Comparison of ENCODE assay signal across 20 mouse cellular contexts in the genomic region with DNA sequence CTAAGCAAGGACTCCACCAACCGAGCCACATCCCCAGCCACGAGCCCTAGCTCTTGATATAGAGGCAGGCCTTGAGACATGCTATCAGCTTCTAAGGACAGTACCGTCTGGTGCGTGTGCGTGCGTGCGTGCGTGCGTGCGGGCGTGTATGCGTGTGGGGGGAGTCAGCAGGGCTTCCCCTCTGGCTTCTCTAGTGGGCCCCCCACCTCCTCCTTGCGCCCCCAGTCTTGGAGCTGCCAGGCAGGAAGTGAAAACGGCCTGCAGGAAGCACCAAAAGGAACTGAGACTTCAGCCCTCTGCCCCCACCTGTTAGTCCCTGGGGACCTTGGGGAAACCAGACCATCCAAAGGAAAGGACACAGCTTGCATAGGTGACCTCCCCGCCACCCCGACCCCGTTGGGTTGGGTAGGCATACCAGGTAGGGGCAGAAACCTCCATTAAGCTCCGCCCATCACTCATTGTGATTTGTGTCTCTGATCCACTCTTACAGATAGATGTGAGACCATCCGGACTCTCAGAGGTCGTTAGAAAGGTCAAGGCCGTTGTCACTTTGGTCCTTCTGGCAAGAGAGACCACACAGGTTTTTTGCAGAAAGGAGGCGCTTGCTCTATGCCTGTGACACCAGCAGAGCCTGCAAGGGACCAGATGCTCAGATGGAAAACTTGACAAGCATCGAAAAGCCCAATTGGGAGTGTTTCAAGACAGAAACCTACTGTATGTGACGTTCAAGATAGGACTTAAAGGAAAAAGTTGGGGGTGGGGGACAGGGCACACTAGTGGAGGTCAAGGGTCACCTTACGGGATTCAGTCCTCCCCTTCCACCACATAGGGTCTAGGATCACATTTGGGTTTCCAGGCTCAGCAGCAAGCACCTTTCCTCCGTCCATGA. TPM values are rescaled to one million over a fixed set of nuclear protein-coding genes. Genes with fewer than 3 reads are reported as not detected.
DNase-seq lines count a peak whose midpoint lies in the region; ATAC-seq and TF ChIP-seq lines count a peak whose summit lies in the region.
"Had no signal": no experiment of that assay in that cellular context is flagged by ENCODE, and none has a peak within 500 bp of the region (broad histone marks: within the 10 kb centered on the region; RNA-seq: fewer than 3 reads in every experiment).

No protein-coding gene starts in this region.

- ATAC-seq in lung, postnatal 0 days = no peak
- peak; percentile 68 for ATAC-seq in megakaryocyte progenitor cell, adult 5-6 weeks (replicated peaks; ENCODE audit: poor library complexity)
- no peak for ATAC-seq in forebrain, embryonic 15.5 days (replicated peaks)
- no peak for ATAC-seq in midbrain, embryonic 14.5 days (ENCODE audit: low FRiP score, low TSS enrichment)
- ATAC-seq: CD4-positive, CD25-positive, alpha-beta regulatory T cell, adult 4 months; forebrain, embryonic 13.5 days; hindbrain, embryonic 16.5 days; Patski had no signal

- H3K4me3 ChIP-seq in lung, postnatal 0 days (ENCODE audit: low read depth, low read length) = no peak overlapping the region
- H3K4me3 ChIP-seq in forebrain, embryonic 15.5 days = no peak overlapping the region
- H3K4me3 ChIP-seq in midbrain, embryonic 14.5 days (replicated peaks; ENCODE audit: low read depth, low read length) = no peak overlapping the region
- H3K4me3 ChIP-seq: forebrain, embryonic 13.5 days; liver, embryonic 13.5 days; neural tube, embryonic 13.5 days had no signal

- no peaks in the 10 kb centered on the region for H3K4me1 ChIP-seq in lung, postnatal 0 days (ENCODE audit: insufficient read depth, low read depth, low read length)
- H3K4me1 ChIP-seq in forebrain, embryonic 15.5 days = peaks cover 25% of the 10 kb centered on the region
- H3K4me1 ChIP-seq in midbrain, embryonic 14.5 days (ENCODE audit: control insufficient read depth, insufficient read depth, low read length) = peaks cover 19% of the 10 kb centered on the region; the same call in 1 of the 2 replicates

- no peaks in the 10 kb centered on the region for H3K36me3 ChIP-seq in lung, postnatal 0 days (ENCODE audit: insufficient read depth, low read length)
- H3K36me3 ChIP-seq in forebrain, embryonic 15.5 days = no peaks in the 10 kb centered on the region
- H3K36me3 ChIP-seq in midbrain, embryonic 14.5 days (ENCODE audit: control insufficient read depth, insufficient read depth, low read length) = no peaks in the 10 kb centered on the region
- H3K36me3 ChIP-seq: liver, embryonic 13.5 days; neural tube, embryonic 13.5 days had no signal

- H3K9ac ChIP-seq in lung, postnatal 0 days (replicated peaks; ENCODE audit: low read depth) = no peak overlapping the region
- H3K9ac ChIP-seq in forebrain, embryonic 15.5 days (replicated peaks) = no peak overlapping the region
- H3K9ac ChIP-seq in midbrain, embryonic 14.5 days (replicated peaks; ENCODE audit: low read length) = no peak overlapping the region
- H3K9ac ChIP-seq: forebrain, embryonic 13.5 days; liver, embryonic 13.5 days; neural tube, embryonic 13.5 days had no signal

- no peak overlapping the region for H3K4me2 ChIP-seq in lung, postnatal 0 days (replicated peaks; ENCODE audit: low read depth, low read length)
- no peak overlapping the region for H3K4me2 ChIP-seq in forebrain, embryonic 15.5 days (replicated peaks)
- H3K4me2 ChIP-seq in midbrain, embryonic 14.5 days (ENCODE audit: low read length) = no peak overlapping the region
- H3K4me2 ChIP-seq: forebrain, embryonic 13.5 days; liver, embryonic 13.5 days; neural tube, embryonic 13.5 days had no signal

- no peak for TF ChIP-seq CTCF in lung, postnatal 0 days (IDR thresholded peaks at IDR 0.05)

- no peak overlapping the region for H3K27ac ChIP-seq in lung, postnatal 0 days (ENCODE audit: low read length)
- H3K27ac ChIP-seq in forebrain, embryonic 15.5 days (replicated peaks) = no peak overlapping the region
- H3K27ac ChIP-seq in midbrain, embryonic 14.5 days (replicated peaks; ENCODE audit: low read depth, low read length) = no peak overlapping the region
- H3K27ac ChIP-seq: forebrain, embryonic 13.5 days; liver, embryonic 13.5 days; neural tube, embryonic 13.5 days had no signal

- peaks cover 21% of the 10 kb centered on the region; the same call in 1 of the 2 replicates for H3K27me3 ChIP-seq in lung, postnatal 0 days (replicated peaks; ENCODE audit: insufficient read depth, low read length)
- H3K27me3 ChIP-seq in forebrain, embryonic 15.5 days = peaks cover 16% of the 10 kb centered on the region
- peaks cover 18% of the 10 kb centered on the region for H3K27me3 ChIP-seq in midbrain, embryonic 14.5 days (ENCODE audit: control insufficient read depth, insufficient read depth, low read length)

- 64% methylated on average over 26 of the region's 26 CpGs for WGBS in lung, postnatal 0 days
- 79% methylated on average over 26 of the region's 26 CpGs for WGBS in forebrain, embryonic 15.5 days
- WGBS in midbrain, embryonic 14.5 days = 81% methylated on average over 26 of the region's 26 CpGs

- H3K9me3 ChIP-seq in lung, postnatal 0 days (ENCODE audit: low read length) = no peaks in the 10 kb centered on the region
- no peaks in the 10 kb centered on the region for H3K9me3 ChIP-seq in forebrain, embryonic 15.5 days
- H3K9me3 ChIP-seq in midbrain, embryonic 14.5 days (ENCODE audit: control insufficient read depth, low read length) = no peaks in the 10 kb centered on the region
- H3K9me3 ChIP-seq: forebrain, embryonic 13.5 days; liver, embryonic 13.5 days; neural tube, embryonic 13.5 days had no signal

- TF ChIP-seq EP300 in lung, postnatal 0 days (IDR thresholded peaks at IDR 0.05) = no peak

- peak; percentile 26 for DNase-seq in lung, postnatal 25 days (ENCODE audit: low spot score)
- DNase-seq in lung, postnatal 0 days (ENCODE audit: low spot score) = no peak
- peak; percentile 66 for DNase-seq in R1 (ENCODE audit: low read depth, low spot score)
- peak; percentile 71 to 80 for DNase-seq in spleen, postnatal 4 days (ENCODE audit: low spot score in 2 of 2)
- DNase-seq in embryo, embryonic 10 days (ENCODE audit: low spot score) = no peak
- no peak for DNase-seq in midbrain, embryonic 14.5 days
- DNase-seq: adrenal gland, adult 2 months; cerebellum, adult 2 months; kidney, adult 11 months; kidney, postnatal 14 days; liver, embryonic 13.5 days had no signal

RNA-seq across cellular contexts. Expression of a gene that starts 5.1 kb away (rescaled TPM):
- polyA plus RNA-seq in lung, postnatal 0 days (2015; fragmentation: Nextera tagmentation; extraction: Ambion mirVana) = 0.07 and 0.49 TPM in 2 replicates
- 2.1 and 2.4 TPM in 2 replicates for total RNA-seq in megakaryocyte progenitor cell, adult 5-6 weeks (2015)
- 0.34 and 0.92 TPM in 2 replicates for total RNA-seq in megakaryocyte progenitor cell, adult 5-6 weeks (2017)
- 0.11 and 0.37 TPM in 2 replicates for polyA plus RNA-seq in forebrain, embryonic 15.5 days (2015; fragmentation: Nextera tagmentation; extraction: Ambion mirVana)
- polyA plus RNA-seq in midbrain, embryonic 14.5 days (2014; fragmentation: Nextera tagmentation; extraction: Ambion mirVana) = 0.19 TPM in 1 of 2 replicates, not detected in the other
- total RNA-seq: adrenal gland, adult 2 months had no signal

RNA-seq across cellular contexts. Expression of a gene that starts 6.4 kb away (rescaled TPM):
- polyA plus RNA-seq in lung, postnatal 0 days (2015; fragmentation: Nextera tagmentation; extraction: Ambion mirVana) = 0.29 and 0.55 TPM in 2 replicates
- total RNA-seq in megakaryocyte progenitor cell, adult 5-6 weeks (2015) = 0.10 and 0.12 TPM in 2 replicates
- total RNA-seq in megakaryocyte progenitor cell, adult 5-6 weeks (2017) = 0.27 and 3.2 TPM in 2 replicates
- 0.27 and 0.69 TPM in 2 replicates for polyA plus RNA-seq in forebrain, embryonic 15.5 days (2015; fragmentation: Nextera tagmentation; extraction: Ambion mirVana)
- 0.70 and 1.5 TPM in 2 replicates for polyA plus RNA-seq in midbrain, embryonic 14.5 days (2014; fragmentation: Nextera tagmentation; extraction: Ambion mirVana)
- polyA plus RNA-seq: CD4-positive, CD25-positive, alpha-beta regulatory T cell, adult 4 months had no signal

RNA-seq across cellular contexts. Expression of a gene that starts 25.5 kb away (rescaled TPM):
- polyA plus RNA-seq in lung, postnatal 0 days (2015; fragmentation: Nextera tagmentation; extraction: Ambion mirVana) = 3.9 and 4.3 TPM in 2 replicates
- 32.9 and 42.6 TPM in 2 replicates for total RNA-seq in megakaryocyte progenitor cell, adult 5-6 weeks (2015)
- 16.5 and 24.9 TPM in 2 replicates for total RNA-seq in megakaryocyte progenitor cell, adult 5-6 weeks (2017)
- polyA plus RNA-seq in forebrain, embryonic 15.5 days (2015; fragmentation: Nextera tagmentation; extraction: Ambion mirVana) = 38.9 and 45.6 TPM in 2 replicates
- polyA plus RNA-seq in midbrain, embryonic 14.5 days (2014; fragmentation: Nextera tagmentation; extraction: Ambion mirVana) = 13.9 and 23.2 TPM in 2 replicates

RNA-seq across cellular contexts. Expression of a gene that starts 33.2 kb away (rescaled TPM):
- not detected in 2 replicates for polyA plus RNA-seq in lung, postnatal 0 days (2015; fragmentation: Nextera tagmentation; extraction: Ambion mirVana)
- not detected in 2 replicates for total RNA-seq in megakaryocyte progenitor cell, adult 5-6 weeks (2015)
- total RNA-seq in megakaryocyte progenitor cell, adult 5-6 weeks (2017) = not detected in 2 replicates
- polyA plus RNA-seq in forebrain, embryonic 15.5 days (2015; fragmentation: Nextera tagmentation; extraction: Ambion mirVana) = 13.5 and 14.7 TPM in 2 replicates
- 12.2 and 47.6 TPM in 2 replicates for polyA plus RNA-seq in midbrain, embryonic 14.5 days (2014; fragmentation: Nextera tagmentation; extraction: Ambion mirVana)
- total RNA-seq: heart, adult 8-10 months; heart, postnatal 10 days had no signal
- polyA plus RNA-seq: CD4-positive, CD25-positive, alpha-beta regulatory T cell, adult 4 months; liver, embryonic 13.5 days; Patski had no signal

RNA-seq across cellular contexts. Expression of a gene that starts 55.7 kb away (rescaled TPM):
- 0.11 and 0.26 TPM in 2 replicates for polyA plus RNA-seq in lung, postnatal 0 days (2015; fragmentation: Nextera tagmentation; extraction: Ambion mirVana)
- 0.07 TPM in 1 of 2 replicates, not detected in the other for total RNA-seq in megakaryocyte progenitor cell, adult 5-6 weeks (2015)
- total RNA-seq in megakaryocyte progenitor cell, adult 5-6 weeks (2017) = 0.08 TPM in 1 of 2 replicates, not detected in the other
- 450 and 460 TPM in 2 replicates for polyA plus RNA-seq in forebrain, embryonic 15.5 days (2015; fragmentation: Nextera tagmentation; extraction: Ambion mirVana)
- polyA plus RNA-seq in midbrain, embryonic 14.5 days (2014; fragmentation: Nextera tagmentation; extraction: Ambion mirVana) = 361 and 403 TPM in 2 replicates
- polyA plus RNA-seq: CD4-positive, CD25-positive, alpha-beta regulatory T cell, adult 4 months had no signal

Comparison
In these comparisons a context has a peak if more than half of its experiments do, and no peak if none do; other contexts are left out.
1. DNase-seq: peak in lung, postnatal 25 days (single experiment), R1 (single experiment) and spleen, postnatal 4 days (2 of 2); none in lung, postnatal 0 days (single experiment), embryo, embryonic 10 days (single experiment) and midbrain, embryonic 14.5 days (single experiment).